Mouse (Mus musculus): ENCODE measurements around the gene Rpl19.

DNA sequence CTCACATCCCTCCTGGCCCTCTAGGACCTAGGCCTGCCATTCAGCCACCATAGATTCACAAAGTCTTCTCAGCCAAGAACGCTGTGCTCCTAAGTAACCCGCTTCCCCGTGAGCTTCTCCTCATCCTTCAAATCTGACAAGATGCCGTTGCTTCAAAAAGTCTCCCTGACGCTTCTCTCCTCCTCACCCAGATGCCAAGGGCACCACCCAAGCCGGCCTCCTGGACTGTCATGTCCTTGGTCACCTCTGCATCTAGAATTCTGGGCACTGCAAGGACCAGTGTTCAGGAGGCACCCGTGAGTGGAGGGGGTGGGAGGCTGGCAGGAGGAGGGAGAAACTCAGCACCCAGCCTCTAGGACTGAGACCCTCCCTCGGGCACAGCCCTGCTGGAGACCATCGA, 43.8 kb upstream of the Rpl19 start:
- TF ChIP-seq CTCF (IDR thresholded peaks at IDR 0.05; ENCODE audit: low read depth) (no peak), EP300 (IDR thresholded peaks at IDR 0.05; ENCODE audit: low read depth) (no peak)
